Mouse (Mus musculus) stomach, postnatal 0 days (tissue): Measurements from ENCODE around the gene Cdc42bpg. TPM values are rescaled to one million over a fixed set of nuclear protein-coding genes. Genes with fewer than 3 reads are reported as not detected.
A peak's percentile ranks its signal among the peaks of the same experiment; 100 is the strongest.

ENCODE experiments used
- ATAC-seq: fragments of 200-750 bp; cut with Nextera tagmentation; 2 replicates; pipeline ENCODE4 v1.8.0; 2017; ENCODE audit not compliant: low FRiP score, low TSS enrichment
- DNase-seq: peaks from one replicate; pipeline ENCODE4 v3.0.0-alpha.2; 2016; ENCODE audit warnings: low spot score
- H3K27ac ChIP-seq: fragments of 300-500 bp; sonication (generic); replicated peaks from 2 replicates; pipeline ENCODE4 v1.5.1; 2014; ENCODE audit warnings: mild to moderate bottlenecking, control low read depth
- H3K27me3 ChIP-seq: fragments of 300-500 bp; sonication (generic); 2 replicates; pipeline ENCODE4 v1.6.1; 2014; ENCODE audit warnings: low read length; ENCODE audit not compliant: control insufficient read depth, insufficient read depth
- H3K36me3 ChIP-seq: fragments of 300-500 bp; sonication (generic); 2 replicates; pipeline ENCODE4 v1.6.1; 2014; ENCODE audit warnings: low read length, mixed read lengths; ENCODE audit not compliant: control insufficient read depth, insufficient read depth
- H3K4me1 ChIP-seq: fragments of 300-500 bp; sonication (generic); replicated peaks from 2 replicates; pipeline ENCODE4 v1.6.1; 2014; ENCODE audit warnings: antibody characterized with exemption; ENCODE audit not compliant: control insufficient read depth, insufficient read depth
- H3K4me2 ChIP-seq: fragments of 300-500 bp; sonication (generic); replicated peaks from 2 replicates; pipeline ENCODE4 v1.6.1; 2014; ENCODE audit warnings: low read depth, mild to moderate bottlenecking, control low read depth, moderate library complexity
- H3K4me3 ChIP-seq: fragments of 300-500 bp; sonication (generic); 2 replicates; pipeline ENCODE4 v1.5.1; 2014; ENCODE audit warnings: low read depth, low read length, control low read depth
- H3K9ac ChIP-seq: fragments of 300-500 bp; sonication (generic); 2 replicates; pipeline ENCODE4 v1.6.1; 2014; ENCODE audit warnings: mild to moderate bottlenecking, low read length, control low read depth, mixed read lengths
- H3K9me3 ChIP-seq: fragments of 300-500 bp; sonication (generic); 2 replicates; pipeline ENCODE4 v1.6.1; 2016; ENCODE audit warnings: low read length; ENCODE audit not compliant: control insufficient read depth
- CTCF ChIP-seq: IDR thresholded peaks from 2 replicates; pipeline ENCODE4 v1.5.1; 2016; ENCODE audit warnings: antibody characterized with exemption, low read depth, mild to moderate bottlenecking, moderate library complexity
- EP300 ChIP-seq: optimal IDR thresholded peaks from 2 replicates; pipeline ENCODE3; 2016; ENCODE audit warnings: antibody characterized with exemption
- WGBS: fragments of 180-500 bp; shearing (Covaris S2); extraction: QIAGEN DNeasy Blood & Tissue Kit; methylation state at CpG from one replicate; pipeline ENCODE4 v1.1.7; 2014; 5-methylcytosine and 5-hydroxymethylcytosine counted together
- polyA plus RNA-seq: library from polyadenylated mRNA; unstranded; fragments of >200 nt; fragmentation: Nextera tagmentation; extraction: Ambion mirVana; gene quantifications from 2 replicates; pipeline ENCODE4 v1.2.1, GENCODE M21; 2015

Gene Cdc42bpg
- polyA plus RNA-seq, 1 experiment from 2014 or later = 1.3 TPM

DNA sequence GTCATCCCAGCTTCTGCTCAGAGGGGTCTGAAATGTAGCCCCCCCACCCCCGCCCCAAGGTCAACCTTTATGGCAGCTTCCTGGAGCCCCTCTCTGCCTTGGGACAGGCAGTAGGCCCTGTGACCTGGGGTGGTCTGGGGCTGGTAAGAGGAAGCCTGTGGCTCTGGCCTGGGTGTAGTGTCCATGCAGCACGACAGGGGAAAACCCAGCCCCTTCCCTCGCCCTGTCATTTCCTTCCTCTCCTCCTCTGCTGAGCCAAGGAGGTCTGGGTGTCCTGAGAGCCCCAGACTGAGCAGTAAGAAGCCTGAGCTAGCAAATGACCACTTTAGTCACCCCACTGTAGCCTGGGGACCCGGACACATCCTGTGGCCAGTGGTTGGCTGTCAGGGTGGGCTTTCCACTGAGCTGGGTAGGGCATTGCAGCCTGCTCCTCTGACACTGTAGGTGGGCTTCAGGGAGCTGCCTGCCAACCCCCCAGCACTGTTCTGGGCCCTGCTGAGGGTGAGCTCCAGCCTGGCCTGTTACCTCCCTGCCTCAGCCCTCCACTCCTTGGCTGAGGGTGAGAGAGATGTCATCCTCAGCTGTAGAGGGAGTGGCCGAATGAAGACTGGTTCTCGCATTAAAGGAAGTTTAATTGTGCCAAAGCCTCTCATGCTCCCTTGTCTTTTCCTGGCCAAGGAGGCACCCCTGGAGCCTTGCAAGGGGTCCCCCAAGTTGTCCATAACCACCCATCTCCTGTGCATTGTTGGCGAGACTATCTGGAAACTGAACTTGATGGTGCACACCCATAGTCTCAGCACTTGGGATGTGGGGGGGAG is 6.6 kb upstream of the Cdc42bpg start:
- H3K4me2 ChIP-seq = no peak overlapping the region
- H3K36me3 ChIP-seq = peaks cover 28% of the 10 kb centered on the region
- no peak overlapping the region for H3K4me3 ChIP-seq
- WGBS = 67% methylated on average over 7 of the region's 7 CpGs
- TF ChIP-seq EP300 = no peak
- TF ChIP-seq CTCF = no peak
- ATAC-seq (peak; percentile 8; the same call in 1 of the 2 replicates), DNase-seq (no peak)
- H3K9me3 ChIP-seq = no peaks in the 10 kb centered on the region
- H3K4me1 ChIP-seq = no peaks in the 10 kb centered on the region
- H3K27ac ChIP-seq = peak overlapping the region; percentile 25; the same call in 1 of the 2 replicates
- H3K27me3 ChIP-seq = no peaks in the 10 kb centered on the region
- no peak overlapping the region for H3K9ac ChIP-seq

DNA sequence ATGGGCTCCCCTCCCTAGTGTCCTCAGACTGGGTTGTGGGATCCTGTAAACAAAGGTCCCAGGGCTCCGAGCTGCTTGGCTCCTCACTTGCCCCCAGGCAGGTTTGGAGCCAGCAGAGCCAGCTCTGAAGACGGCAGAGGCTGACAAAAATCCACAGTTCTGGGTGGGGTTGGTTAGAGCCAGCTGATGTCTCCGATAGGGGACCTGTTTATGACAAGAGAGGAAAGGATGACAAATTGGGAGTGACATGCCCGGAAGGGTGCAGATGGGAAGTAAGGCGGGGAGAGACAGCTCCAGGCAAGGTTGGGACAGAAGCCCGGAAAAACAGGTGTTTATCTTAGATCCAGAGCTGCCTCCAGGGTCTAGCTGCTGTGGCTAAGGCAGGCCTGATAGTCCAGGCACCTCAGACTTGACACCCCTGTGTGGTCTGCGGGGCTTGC is 5.8 kb upstream of the Cdc42bpg start:
- Histone ChIP-seq H3K4me3 (no peak overlapping the region), H3K27me3 (no peaks in the 10 kb centered on the region), H3K9me3 (no peaks in the 10 kb centered on the region), H3K36me3 (peaks cover 22% of the 10 kb centered on the region), H3K4me1 (no peaks in the 10 kb centered on the region), H3K4me2 (no peak overlapping the region), H3K27ac (0 out of 2 replicates have a peak overlapping the region, but pooled peaks have one; percentile 24), H3K9ac (no peak overlapping the region)
- TF ChIP-seq EP300 (no peak), CTCF (no peak)
- ATAC-seq (no peak), DNase-seq (no peak)
- 35% methylated on average over 7 of the region's 7 CpGs for WGBS

DNA sequence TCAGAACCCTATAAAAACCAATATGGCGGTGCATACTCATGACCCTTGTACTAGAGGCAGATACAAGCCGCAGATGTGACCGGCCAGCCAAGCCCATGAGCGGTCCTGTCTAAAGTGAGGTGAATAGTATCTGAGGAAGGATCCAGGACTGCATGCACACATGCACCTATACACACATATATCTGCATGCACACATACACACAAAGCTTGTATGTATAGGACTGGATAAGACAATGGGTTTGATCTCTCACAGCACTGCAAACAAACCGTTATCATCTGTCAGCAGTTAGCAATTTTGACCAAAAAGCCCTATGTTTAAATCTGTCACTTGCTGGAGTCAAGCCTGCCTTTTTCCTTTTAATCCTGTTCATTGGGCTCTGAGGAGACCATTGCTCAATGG is 4.1 kb upstream of the Cdc42bpg start:
- no peaks in the 10 kb centered on the region for H3K4me1 ChIP-seq
- no peak for ATAC-seq
- no peak overlapping the region for H3K4me2 ChIP-seq
- peaks cover 13% of the 10 kb centered on the region for H3K36me3 ChIP-seq
- no peak overlapping the region for H3K4me3 ChIP-seq
- no peaks in the 10 kb centered on the region for H3K27me3 ChIP-seq
- no peak overlapping the region for H3K9ac ChIP-seq
- 87% methylated on average over 5 of the region's 5 CpGs for WGBS
- TF ChIP-seq EP300 (no peak), CTCF (no peak)
- H3K9me3 ChIP-seq = no peaks in the 10 kb centered on the region
- no peak overlapping the region for H3K27ac ChIP-seq
- DNase-seq = no peak

DNA sequence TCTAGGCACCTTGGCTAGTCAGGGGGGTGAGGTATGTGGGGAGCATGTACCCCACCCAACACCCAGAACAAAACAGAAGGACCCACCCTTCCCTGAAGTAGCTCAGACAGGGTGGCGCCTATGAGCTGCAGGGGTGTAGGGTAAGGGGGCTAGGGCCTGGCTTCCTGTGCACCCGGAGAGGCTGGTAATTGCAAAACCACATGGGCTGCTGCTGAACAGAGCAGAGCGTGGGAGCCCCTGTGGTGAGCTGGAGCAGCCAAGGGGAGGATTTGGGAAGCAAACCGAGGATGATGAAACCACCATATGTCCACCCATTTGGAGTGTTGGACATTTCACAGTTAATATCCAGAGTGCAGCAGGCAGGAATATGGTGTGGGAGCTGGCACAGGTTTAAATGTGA is 3.7 kb upstream of the Cdc42bpg start:
- ATAC-seq (no peak), DNase-seq (no peak)
- Histone ChIP-seq H3K27me3 (no peaks in the 10 kb centered on the region), H3K36me3 (peaks cover 13% of the 10 kb centered on the region), H3K4me3 (no peak overlapping the region), H3K4me1 (no peaks in the 10 kb centered on the region), H3K27ac (no peak overlapping the region), H3K4me2 (no peak overlapping the region), H3K9ac (no peak overlapping the region), H3K9me3 (no peaks in the 10 kb centered on the region)
- whole genome bisulfite sequencing = 37% methylated on average over 4 of the region's 4 CpGs
- no peak for TF ChIP-seq CTCF
- no peak for TF ChIP-seq EP300

DNA sequence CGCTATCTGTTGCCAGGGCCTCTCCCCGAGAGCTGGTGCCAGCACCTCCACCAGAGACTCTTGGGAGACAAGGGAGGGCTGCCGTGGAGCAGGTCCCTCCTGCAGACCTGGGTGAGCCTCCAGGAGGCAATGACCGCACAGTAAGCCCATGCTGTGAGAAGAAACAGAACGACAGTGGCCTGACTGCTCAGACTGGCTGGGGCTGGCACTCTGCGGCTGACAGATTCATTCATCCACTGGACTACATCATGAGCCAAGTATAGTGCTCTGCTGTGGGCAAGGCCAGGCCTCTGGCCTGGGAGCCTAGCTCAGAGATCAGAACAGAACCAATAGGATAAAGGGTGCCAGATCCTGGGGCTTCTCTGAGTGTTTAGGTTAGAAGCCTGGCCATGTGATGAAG is 2.4 kb upstream of the Cdc42bpg start:
- DNase-seq = no peak

More for the DNA sequence above, 2.4 kb upstream of the Cdc42bpg start:
- no peaks in the 10 kb centered on the region for H3K4me1 ChIP-seq
- no peak overlapping the region for H3K4me2 ChIP-seq
- no peaks in the 10 kb centered on the region for H3K9me3 ChIP-seq
- no peak for ATAC-seq
- H3K27me3 ChIP-seq = no peaks in the 10 kb centered on the region
- H3K4me3 ChIP-seq = no peak overlapping the region
- H3K36me3 ChIP-seq = 0 out of 2 replicates have a peak, but pooled peaks cover 2% of the 10 kb centered on the region
- H3K9ac ChIP-seq = 0 out of 2 replicates have a peak overlapping the region, but pooled peaks have one; percentile 9
- TF ChIP-seq EP300 = no peak
- no peak for TF ChIP-seq CTCF
- H3K27ac ChIP-seq = no peak overlapping the region
- 77% methylated on average over 6 of the region's 6 CpGs for WGBS
